Mouse (Mus musculus): ENCODE data around the gene Scyl1.

DNA sequence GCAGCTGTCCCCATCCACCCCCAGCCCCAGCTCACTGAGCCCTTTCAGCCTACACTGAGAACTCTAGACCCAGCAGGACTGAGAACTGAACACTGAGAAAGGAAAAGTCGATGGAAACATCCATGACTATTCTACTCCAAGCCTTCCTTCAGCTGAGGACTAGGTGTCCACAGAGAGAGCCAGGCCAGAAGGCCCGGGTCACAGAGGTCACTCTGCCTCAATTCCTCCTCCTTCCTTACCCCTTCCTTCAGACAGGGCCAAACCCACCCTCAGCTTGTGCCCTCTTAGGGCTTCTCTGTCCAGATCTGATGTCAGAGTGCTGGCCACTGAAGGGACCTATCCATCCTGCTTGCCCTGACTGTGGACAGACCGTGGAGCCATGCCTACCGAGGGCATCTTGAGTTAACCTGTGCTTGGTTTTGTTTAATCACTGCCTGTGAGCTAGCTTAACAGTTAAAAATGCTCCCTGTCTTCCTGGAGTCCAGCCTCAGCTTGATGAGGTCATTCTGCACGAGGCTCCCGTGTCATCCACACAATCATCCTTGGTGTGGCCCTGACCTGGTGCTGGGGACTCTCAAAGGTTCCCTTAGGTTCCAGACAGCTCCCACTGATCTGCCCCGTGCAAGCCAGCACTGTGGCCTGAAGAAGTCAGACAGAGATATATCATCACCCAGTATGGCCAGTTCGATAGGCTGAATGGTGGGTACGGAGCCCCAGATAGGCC is 39.8 kb upstream of the Scyl1 start:
- no peak for TF ChIP-seq CTCF (IDR thresholded peaks at IDR 0.05; ENCODE audit: extremely low read depth, insufficient read length, insufficient replicate concordance, low read depth, low read length)
- TF ChIP-seq POLR2A (IDR thresholded peaks at IDR 0.05; ENCODE audit: low read depth, low read length): no peak

Data from small intestine, adult 2 months (tissue).